Mouse (Mus musculus): ENCODE measurements around the gene Sgcd. TPM values are rescaled to one million over a fixed set of nuclear protein-coding genes. Genes with fewer than 3 reads are reported as not detected.

Gene Sgcd
- polyA plus RNA-seq, 1 experiment = 6.1 TPM

DNA sequence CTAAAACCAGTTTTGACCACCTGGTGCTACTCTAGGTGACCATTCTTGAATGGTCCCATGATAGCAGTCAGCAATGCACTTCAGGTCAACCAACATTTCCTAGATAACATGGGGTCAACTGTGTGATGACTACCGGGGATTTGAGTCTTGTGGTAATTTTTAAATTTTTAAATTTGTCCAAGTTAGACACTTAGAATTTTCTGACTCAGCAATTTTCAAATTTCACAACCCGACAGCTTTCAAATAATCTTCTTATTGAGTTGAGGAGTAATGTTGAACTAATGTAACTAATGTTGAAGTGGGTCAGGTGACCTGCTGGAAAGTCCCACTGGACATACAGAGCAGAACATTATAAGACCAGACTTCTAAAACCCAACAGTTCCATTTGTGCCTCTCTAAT is 813.8 kb downstream of the Sgcd start:
- TF ChIP-seq CTCF (IDR thresholded peaks at IDR 0.05; ENCODE audit: borderline replicate concordance, extremely low read depth, insufficient read depth, insufficient read length) (no peak), POLR2A (IDR thresholded peaks at IDR 0.05; ENCODE audit: borderline replicate concordance, extremely low read depth, insufficient read depth, insufficient read length, poor library complexity, severe bottlenecking) (no peak)

GRCm38 (mm10) chr11:47170926-47171625 is 817.7 kb downstream of the Sgcd start:
- no peak for DNase-seq (ENCODE audit: low read depth)
- no peak for TF ChIP-seq POLR2A (IDR thresholded peaks at IDR 0.05; ENCODE audit: borderline replicate concordance, extremely low read depth, insufficient read depth, insufficient read length, poor library complexity, severe bottlenecking)
- no peak for TF ChIP-seq CTCF (IDR thresholded peaks at IDR 0.05; ENCODE audit: borderline replicate concordance, extremely low read depth, insufficient read depth, insufficient read length)

More for the DNA sequence above, 813.8 kb downstream of the Sgcd start:
- no peak for DNase-seq (ENCODE audit: low read depth)

DNA sequence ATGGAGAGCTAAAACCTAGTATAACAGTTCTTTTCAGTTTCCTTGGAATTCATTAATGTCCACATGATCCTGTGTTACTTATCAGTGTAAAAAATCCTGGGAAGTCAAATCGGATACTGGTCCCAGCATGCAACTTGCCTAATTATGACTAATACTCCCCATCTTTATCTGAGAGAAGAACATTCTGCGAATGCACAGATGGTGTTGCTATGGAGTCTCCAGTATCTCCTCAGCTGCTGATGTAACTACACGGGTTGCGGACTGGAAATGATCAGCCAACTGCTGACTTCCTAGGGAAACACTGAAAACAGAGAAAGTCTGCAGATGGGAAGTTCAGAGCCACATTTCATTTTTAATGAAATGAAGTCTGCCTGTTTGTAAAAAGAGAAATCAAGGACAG is 821.4 kb downstream of the Sgcd start:
- no peak for TF ChIP-seq POLR2A (IDR thresholded peaks at IDR 0.05; ENCODE audit: borderline replicate concordance, extremely low read depth, insufficient read depth, insufficient read length, poor library complexity, severe bottlenecking)
- no peak for TF ChIP-seq CTCF (IDR thresholded peaks at IDR 0.05; ENCODE audit: borderline replicate concordance, extremely low read depth, insufficient read depth, insufficient read length)
- peak; percentile 67 for DNase-seq (ENCODE audit: low read depth)

DNA sequence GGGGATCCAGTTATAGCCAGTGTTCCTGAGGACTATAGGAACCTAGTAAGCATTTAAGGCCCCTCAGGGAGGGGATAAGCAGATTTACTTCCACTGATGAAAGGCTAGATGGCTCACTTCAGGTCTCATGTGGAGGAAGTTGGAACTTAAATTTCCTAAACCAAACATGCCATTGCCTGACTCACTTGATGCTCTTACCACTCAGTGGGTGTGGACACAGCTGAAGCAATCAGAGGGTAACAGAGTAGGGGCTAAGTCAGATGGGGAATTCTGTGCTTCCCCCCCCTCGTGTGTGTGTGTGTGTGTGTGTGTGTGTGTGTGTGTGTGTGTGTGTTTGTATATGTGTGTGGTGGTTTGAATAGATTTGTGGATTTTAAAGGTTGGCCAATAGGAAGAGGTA is 830.7 kb downstream of the Sgcd start:
- no peak for TF ChIP-seq POLR2A (IDR thresholded peaks at IDR 0.05; ENCODE audit: borderline replicate concordance, extremely low read depth, insufficient read depth, insufficient read length, poor library complexity, severe bottlenecking)
- no peak for DNase-seq (ENCODE audit: low read depth)

- peak; percentile 37 for DNase-seq (ENCODE audit: low read depth)
- TF ChIP-seq CTCF (IDR thresholded peaks at IDR 0.05; ENCODE audit: borderline replicate concordance, extremely low read depth, insufficient read depth, insufficient read length) (no peak), POLR2A (IDR thresholded peaks at IDR 0.05; ENCODE audit: borderline replicate concordance, extremely low read depth, insufficient read depth, insufficient read length, poor library complexity, severe bottlenecking) (no peak)
These were observed 831.8 kb downstream of the Sgcd start for GRCm38 (mm10) chr11:47156730-47157693.

- TF ChIP-seq CTCF (IDR thresholded peaks at IDR 0.05; ENCODE audit: borderline replicate concordance, extremely low read depth, insufficient read depth, insufficient read length) (no peak), POLR2A (IDR thresholded peaks at IDR 0.05; ENCODE audit: borderline replicate concordance, extremely low read depth, insufficient read depth, insufficient read length, poor library complexity, severe bottlenecking) (no peak)
- DNase-seq (ENCODE audit: low read depth) = no peak
These were observed 833.8 kb downstream of the Sgcd start for GRCm38 (mm10) chr11:47154837-47155430.

GRCm38 (mm10) chr11:47149607-47150006 is 839.2 kb downstream of the Sgcd start:
- DNase-seq (ENCODE audit: low read depth) = peak; percentile 33
- no peak for TF ChIP-seq POLR2A (IDR thresholded peaks at IDR 0.05; ENCODE audit: borderline replicate concordance, extremely low read depth, insufficient read depth, insufficient read length, poor library complexity, severe bottlenecking)

GRCm38 (mm10) chr11:47139867-47140266 is 848.9 kb downstream of the Sgcd start:
- DNase-seq (ENCODE audit: low read depth) = no peak
- no peak for TF ChIP-seq POLR2A (IDR thresholded peaks at IDR 0.05; ENCODE audit: borderline replicate concordance, extremely low read depth, insufficient read depth, insufficient read length, poor library complexity, severe bottlenecking)
- no peak for TF ChIP-seq CTCF (IDR thresholded peaks at IDR 0.05; ENCODE audit: borderline replicate concordance, extremely low read depth, insufficient read depth, insufficient read length)

GRCm38 (mm10) chr11:47139271-47139670 is 849.5 kb downstream of the Sgcd start:
- DNase-seq (ENCODE audit: low read depth) = no peak
- TF ChIP-seq POLR2A (IDR thresholded peaks at IDR 0.05; ENCODE audit: borderline replicate concordance, extremely low read depth, insufficient read depth, insufficient read length, poor library complexity, severe bottlenecking) (no peak), CTCF (IDR thresholded peaks at IDR 0.05; ENCODE audit: borderline replicate concordance, extremely low read depth, insufficient read depth, insufficient read length) (no peak)

GRCm38 (mm10) chr11:47132410-47132809 is 856.4 kb downstream of the Sgcd start:
- DNase-seq (ENCODE audit: low read depth) = no peak
- TF ChIP-seq CTCF (IDR thresholded peaks at IDR 0.05; ENCODE audit: borderline replicate concordance, extremely low read depth, insufficient read depth, insufficient read length) (no peak), POLR2A (IDR thresholded peaks at IDR 0.05; ENCODE audit: borderline replicate concordance, extremely low read depth, insufficient read depth, insufficient read length, poor library complexity, severe bottlenecking) (no peak)

DNA sequence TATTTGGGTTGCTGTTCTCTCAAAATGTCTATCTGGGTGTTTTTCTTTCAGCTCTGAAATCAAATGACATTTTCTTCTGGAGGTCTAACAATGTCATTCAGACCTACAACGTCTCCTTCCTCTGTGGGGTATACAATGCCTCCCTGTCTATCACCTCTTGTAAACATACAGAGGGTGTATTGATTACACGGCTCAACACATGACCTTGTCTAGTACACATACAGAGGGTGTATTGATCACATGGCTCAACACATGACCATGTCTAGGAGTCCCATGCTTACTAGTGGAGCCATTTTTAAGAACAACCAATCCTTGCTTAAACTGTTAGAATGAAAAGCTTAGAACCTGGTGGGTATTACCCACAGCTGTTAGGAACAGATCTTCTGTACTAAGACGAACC is 858.3 kb downstream of the Sgcd start:
- no peak for DNase-seq (ENCODE audit: low read depth)
- TF ChIP-seq CTCF (IDR thresholded peaks at IDR 0.05; ENCODE audit: borderline replicate concordance, extremely low read depth, insufficient read depth, insufficient read length) (no peak), POLR2A (IDR thresholded peaks at IDR 0.05; ENCODE audit: borderline replicate concordance, extremely low read depth, insufficient read depth, insufficient read length, poor library complexity, severe bottlenecking) (no peak)
